Mouse (Mus musculus) neural tube, embryonic 11.5 days (tissue): Measurements from ENCODE around the gene Dedd. TPM values are rescaled to one million over a fixed set of nuclear protein-coding genes. Genes with fewer than 3 reads are reported as not detected.

Experiments used
- ATAC-seq: fragments of 200-750 bp; cut with Nextera tagmentation; 2 replicates; pipeline ENCODE4 v1.8.0; 2017; ENCODE audit warnings: moderate number of reproducible peaks, mild to moderate bottlenecking, moderate TSS enrichment, moderate library complexity; ENCODE audit not compliant: insufficient read depth, low FRiP score, low TSS enrichment
- DNase-seq: peaks from one replicate; pipeline ENCODE4 v3.0.0-alpha.2; 2015; ENCODE audit warnings: low spot score
- H3K27ac ChIP-seq: fragments of 300-500 bp; sonication (generic); 2 replicates; pipeline ENCODE4 v1.5.1; 2014; ENCODE audit warnings: low read depth, mild to moderate bottlenecking, low read length
- H3K27me3 ChIP-seq: fragments of 300-500 bp; sonication (generic); 2 replicates; pipeline ENCODE4 v1.6.1; 2014; ENCODE audit warnings: mild to moderate bottlenecking, low read length, mixed read lengths; ENCODE audit not compliant: control insufficient read depth, insufficient read depth
- H3K36me3 ChIP-seq: fragments of 300-500 bp; sonication (generic); 2 replicates; pipeline ENCODE4 v1.6.1; 2014; ENCODE audit warnings: mild to moderate bottlenecking, low read length, moderate library complexity, mixed read lengths; ENCODE audit not compliant: control insufficient read depth, insufficient read depth
- H3K4me1 ChIP-seq: fragments of 300-500 bp; sonication (generic); 2 replicates; pipeline ENCODE4 v1.6.1; 2014; ENCODE audit warnings: low read length, mixed read lengths; ENCODE audit not compliant: control insufficient read depth, insufficient read depth
- H3K4me2 ChIP-seq: fragments of 300-500 bp; sonication (generic); 2 replicates; pipeline ENCODE4 v1.6.1; 2014; ENCODE audit warnings: low read depth, mild to moderate bottlenecking, moderate library complexity
- H3K4me3 ChIP-seq: fragments of 300-500 bp; sonication (generic); 2 replicates; pipeline ENCODE4 v1.5.1; 2014; ENCODE audit warnings: low read depth, low read length
- H3K9ac ChIP-seq: fragments of 300-500 bp; sonication (generic); 2 replicates; pipeline ENCODE4 v1.6.1; 2014; ENCODE audit warnings: mild to moderate bottlenecking, low read length
- H3K9me3 ChIP-seq: fragments of 300-500 bp; sonication (generic); 2 replicates; pipeline ENCODE4 v1.6.1; 2016; ENCODE audit warnings: low read length; ENCODE audit not compliant: control insufficient read depth
- WGBS: fragments of 180-500 bp; shearing (Covaris S2); extraction: QIAGEN DNeasy Blood & Tissue Kit; methylation state at CpG from one replicate; pipeline ENCODE4 v1.1.7; 2014; 5-methylcytosine and 5-hydroxymethylcytosine counted together
- polyA plus RNA-seq: library from polyadenylated mRNA; unstranded; fragments of >200 nt; fragmentation: Nextera tagmentation; extraction: Ambion mirVana; gene quantifications from 2 replicates; pipeline ENCODE4 v1.2.1, GENCODE M21; 2014

Gene Dedd
- polyA plus RNA-seq, 1 experiment from 2014 or later = 50.4 TPM

DNA sequence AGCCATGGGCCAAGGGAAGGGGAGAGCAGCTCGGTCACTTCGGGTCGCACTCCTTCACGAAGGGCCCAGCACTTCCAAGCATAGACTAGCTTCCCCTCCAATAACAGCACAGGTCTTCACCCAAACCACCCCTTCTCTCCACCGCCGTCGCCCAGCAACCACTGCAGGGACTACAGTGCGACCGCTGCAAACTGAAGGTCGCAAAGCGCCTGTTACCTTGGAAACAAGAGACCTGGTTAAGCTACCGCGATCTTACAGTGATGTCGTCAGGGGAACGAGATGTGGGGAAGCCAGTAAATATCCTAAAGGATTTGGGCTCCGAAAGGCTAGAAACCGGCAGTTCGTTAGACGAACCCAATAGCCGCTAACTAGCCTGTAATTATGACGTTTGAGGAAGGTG, 31.7 kb downstream of the Dedd start, which contains the start of gene Klhdc9:
Klhdc9 (minus strand) TSS at position 143 of the 400 bp plus-strand sequence.
- Histone ChIP-seq H3K4me1 (peaks cover 5% of the 10 kb centered on the region), H3K4me2 (peak within 1 kb of the TSS; percentile 80), H3K9ac (peak within 1 kb of the TSS; percentile 47), H3K27me3 (no peaks in the 10 kb centered on the region), H3K36me3 (0 out of 2 replicates have a peak, but pooled peaks cover 2% of the 10 kb centered on the region), H3K4me3 (peak within 1 kb of the TSS; percentile 32), H3K27ac (peak within 1 kb of the TSS; percentile 45), H3K9me3 (peaks cover 3% of the 10 kb centered on the region; the same call in 1 of the 2 replicates)
- WGBS = under 1% methylated on average over 21 of the region's 21 CpGs
- peak; percentile 93 for DNase-seq
- ATAC-seq = peak; percentile 94

DNA sequence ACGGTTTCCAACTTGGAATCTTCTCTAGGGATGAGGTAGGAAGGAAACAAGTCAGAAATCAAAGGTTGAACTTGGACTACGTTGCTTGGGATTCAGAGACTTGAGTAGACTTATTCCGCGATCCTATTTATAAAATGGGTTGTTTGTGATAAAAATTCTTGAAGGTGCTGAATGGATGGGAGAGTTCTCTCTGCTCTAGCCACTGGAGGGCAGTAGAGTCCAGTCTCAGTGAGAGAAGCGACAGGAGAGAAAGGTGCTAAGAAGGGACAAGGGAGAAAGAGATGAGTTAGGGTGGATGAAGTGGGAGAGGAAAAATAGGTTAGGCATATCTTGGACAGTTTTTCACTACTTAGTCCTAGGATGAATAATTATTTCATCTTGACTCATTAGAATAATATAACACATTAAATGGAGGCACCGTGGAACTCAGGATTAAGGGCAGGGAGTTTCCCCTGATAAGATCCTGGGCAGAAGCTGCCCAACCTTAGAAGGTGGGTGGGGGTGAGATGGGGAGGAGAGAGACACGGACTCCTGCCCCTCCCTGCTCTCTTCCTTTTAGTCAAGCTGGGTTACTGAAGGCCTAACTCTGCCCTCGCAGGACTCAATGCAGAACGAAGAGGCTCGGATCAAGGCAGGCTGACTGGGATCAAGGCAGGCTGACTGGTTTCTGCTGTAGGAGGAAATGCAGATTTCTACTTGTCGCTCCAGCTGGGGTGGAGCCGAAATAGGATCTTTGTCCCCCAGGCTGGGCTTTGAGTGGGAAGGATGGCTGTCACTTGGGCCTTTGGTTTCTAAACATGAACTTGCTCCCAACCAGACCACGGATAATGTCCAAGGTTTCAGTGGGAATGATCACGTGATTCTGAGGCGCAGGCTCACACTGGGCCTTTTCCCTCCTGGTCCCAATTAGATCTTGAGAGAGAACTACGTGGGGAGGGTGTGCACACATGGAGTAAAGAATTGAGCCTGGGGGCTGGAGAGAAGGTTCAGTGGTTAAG, 32.5 kb downstream of the Dedd start:
- 31% methylated on average over 16 of the region's 16 CpGs for WGBS
- ATAC-seq = peak; percentile 68
- 0 out of 2 replicates have a peak, but pooled peaks cover 2% of the 10 kb centered on the region for H3K36me3 ChIP-seq

GRCm38 (mm10) chr1:171365934-171366333, 37.0 kb downstream of the Dedd start:
- ATAC-seq = no peak
- WGBS = 77% methylated on average over 7 of the region's 7 CpGs

More for the DNA sequence above, 32.5 kb downstream of the Dedd start:
- Histone ChIP-seq H3K27me3 (no peaks in the 10 kb centered on the region), H3K27ac (no peak overlapping the region), H3K9me3 (peaks cover 3% of the 10 kb centered on the region; the same call in 1 of the 2 replicates), H3K4me1 (peaks cover 5% of the 10 kb centered on the region), H3K4me3 (peak overlapping the region; percentile 32), H3K9ac (peak overlapping the region; percentile 47), H3K4me2 (peak overlapping the region; percentile 80)
- DNase-seq = peak; percentile 73

GRCm38 (mm10) chr1:171369845-171370556, 41.1 kb downstream of the Dedd start, which contains the start of gene Nectin4:
Gene Nectin4, plus strand, starts transcription at chr1:171370099.
- Histone ChIP-seq H3K4me3 (no peak within 1 kb of the TSS), H3K9me3 (no peaks in the 10 kb centered on the region), H3K36me3 (no peaks in the 10 kb centered on the region), H3K4me2 (no peak within 1 kb of the TSS), H3K27ac (no peak within 1 kb of the TSS), H3K9ac (no peak within 1 kb of the TSS), H3K27me3 (no peaks in the 10 kb centered on the region), H3K4me1 (no peaks in the 10 kb centered on the region)
- no peak for ATAC-seq
- WGBS = 49% methylated on average over 20 of the region's 20 CpGs
- DNase-seq = no peak

More at GRCm38 (mm10) chr1:171365934-171366333, 37.0 kb downstream of the Dedd start:
- DNase-seq = peak; percentile 2
- no peaks in the 10 kb centered on the region for H3K4me1 ChIP-seq
- no peak overlapping the region for H3K9ac ChIP-seq
- H3K36me3 ChIP-seq = no peaks in the 10 kb centered on the region
- no peak overlapping the region for H3K4me3 ChIP-seq
- no peak overlapping the region for H3K27ac ChIP-seq
- no peaks in the 10 kb centered on the region for H3K27me3 ChIP-seq
- H3K9me3 ChIP-seq = no peaks in the 10 kb centered on the region
- H3K4me2 ChIP-seq = no peak overlapping the region

DNA sequence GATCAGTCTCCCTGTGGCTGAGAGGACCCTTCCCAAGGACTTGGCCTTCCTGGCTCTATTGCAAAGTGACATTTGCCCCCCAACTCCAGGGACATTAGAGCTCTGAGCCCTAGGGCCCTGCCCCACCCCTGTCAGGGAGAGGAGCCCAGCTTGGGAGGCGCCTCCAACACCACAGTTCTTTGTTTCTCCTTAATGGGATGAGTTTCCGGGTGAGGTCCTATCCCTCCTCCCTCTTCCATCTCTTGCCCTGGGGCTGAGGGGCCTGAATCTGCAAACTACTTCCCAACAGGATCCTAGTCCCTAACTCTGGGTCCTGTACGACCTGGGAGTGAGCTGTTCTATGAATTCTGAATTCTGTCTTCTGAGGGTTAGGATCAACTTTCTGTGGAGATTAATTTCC, 43.9 kb downstream of the Dedd start:
- 46% methylated on average over 3 of the region's 3 CpGs for WGBS
- H3K27me3 ChIP-seq = no peaks in the 10 kb centered on the region
- H3K4me1 ChIP-seq = no peaks in the 10 kb centered on the region
- H3K4me2 ChIP-seq = no peak overlapping the region
- ATAC-seq (no peak), DNase-seq (no peak)
- no peak overlapping the region for H3K27ac ChIP-seq
- no peak overlapping the region for H3K4me3 ChIP-seq
- H3K9me3 ChIP-seq = no peaks in the 10 kb centered on the region
- no peaks in the 10 kb centered on the region for H3K36me3 ChIP-seq
- H3K9ac ChIP-seq = no peak overlapping the region

DNA sequence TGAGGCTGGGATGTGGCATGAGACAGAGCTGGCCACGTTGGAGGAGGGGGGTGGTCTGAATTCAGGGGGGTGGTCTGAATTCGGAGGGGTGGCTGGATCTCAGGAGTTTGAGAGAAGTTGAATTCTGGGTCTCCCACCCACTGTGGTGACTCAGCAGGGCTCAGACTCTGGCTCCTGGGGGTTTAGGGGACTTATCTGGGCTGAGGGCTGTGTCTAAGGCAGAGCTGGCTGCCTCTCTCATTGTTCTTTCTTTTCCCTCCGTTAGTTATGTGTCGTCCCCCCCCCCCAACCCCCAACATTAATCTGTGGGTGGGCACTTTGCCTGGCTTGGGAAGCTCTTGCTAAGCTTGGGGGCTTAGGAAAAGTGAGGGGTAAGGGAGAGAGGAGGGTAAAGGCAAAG, 45.0 kb downstream of the Dedd start:
- WGBS = 6% methylated on average over 4 of the region's 4 CpGs
- no peaks in the 10 kb centered on the region for H3K36me3 ChIP-seq
- DNase-seq (no peak), ATAC-seq (no peak)
- H3K27ac ChIP-seq = no peak overlapping the region
- H3K9me3 ChIP-seq = no peaks in the 10 kb centered on the region
- H3K4me1 ChIP-seq = no peaks in the 10 kb centered on the region
- no peak overlapping the region for H3K9ac ChIP-seq
- H3K4me2 ChIP-seq = no peak overlapping the region
- H3K27me3 ChIP-seq = no peaks in the 10 kb centered on the region
- no peak overlapping the region for H3K4me3 ChIP-seq

GRCm38 (mm10) chr1:171375646-171376097, 46.7 kb downstream of the Dedd start:
- no peak overlapping the region for H3K9ac ChIP-seq
- no peaks in the 10 kb centered on the region for H3K27me3 ChIP-seq
- DNase-seq (no peak), ATAC-seq (0 out of 2 replicates have a peak, but pooled peaks have one; percentile 35)
- no peak overlapping the region for H3K27ac ChIP-seq
- H3K36me3 ChIP-seq = no peaks in the 10 kb centered on the region
- no peak overlapping the region for H3K4me3 ChIP-seq
- no peaks in the 10 kb centered on the region for H3K4me1 ChIP-seq
- H3K9me3 ChIP-seq = no peaks in the 10 kb centered on the region
- H3K4me2 ChIP-seq = no peak overlapping the region
- 57% methylated on average over 9 of the region's 9 CpGs for WGBS

DNA sequence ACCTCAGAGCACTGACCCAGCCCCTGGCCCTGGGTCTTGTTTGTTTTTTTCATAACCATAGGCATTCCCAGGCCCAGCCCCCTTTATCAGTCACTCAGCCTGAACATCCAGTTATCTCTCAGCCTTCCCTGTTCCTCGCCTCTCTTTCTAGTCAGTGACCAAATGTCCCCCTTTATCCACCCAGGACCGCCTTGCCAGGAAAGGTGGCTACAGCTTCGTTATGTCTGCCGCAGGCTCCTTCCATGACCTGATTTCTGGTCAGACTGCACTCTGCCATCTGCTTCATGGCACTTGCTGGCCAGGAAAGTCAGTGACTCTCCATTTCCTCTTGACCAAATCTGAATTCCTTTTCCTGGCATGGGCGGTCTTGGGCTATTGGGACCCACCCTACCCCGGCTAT, 49.4 kb downstream of the Dedd start:
- Histone ChIP-seq H3K27me3 (0 out of 2 replicates have a peak, but pooled peaks cover 3% of the 10 kb centered on the region), H3K9ac (no peak overlapping the region), H3K4me1 (no peaks in the 10 kb centered on the region), H3K27ac (no peak overlapping the region), H3K4me3 (no peak overlapping the region), H3K4me2 (no peak overlapping the region), H3K36me3 (no peaks in the 10 kb centered on the region), H3K9me3 (no peaks in the 10 kb centered on the region)
- ATAC-seq (no peak), DNase-seq (no peak)
- WGBS = 81% methylated on average over 6 of the region's 6 CpGs
